Mouse (Mus musculus): ENCODE measurements around the gene Fndc3b. TPM values are rescaled to one million over a fixed set of nuclear protein-coding genes. Genes with fewer than 3 reads are reported as not detected.

Fndc3b gene
- polyA plus RNA-seq, 2 experiments: 4.2 to 5.5 TPM

GRCm38 (mm10) chr3:27557100-27558004, 153.8 kb downstream of the Fndc3b start:
- Histone ChIP-seq H3K36me3 (replicated peaks; ENCODE audit: control insufficient read depth, insufficient read depth, low read depth) (no peaks in the 10 kb centered on the region), H3K9me3 (ENCODE audit: control insufficient read depth, low read length) (no peaks in the 10 kb centered on the region), H3K4me3 (ENCODE audit: insufficient read depth in 1 of 2, low read depth in 2 of 2, low read length in 2 of 2) (no peak overlapping the region), H3K4me1 (replicated peaks; ENCODE audit: control insufficient read depth in 2 of 2, insufficient read depth in 2 of 2, low read length in 1 of 2) (peaks cover 0 to 9% of the 10 kb centered on the region in 2 experiments; a peak in 3 of 4 replicates), H3K4me2 (ENCODE audit: low read depth) (no peak overlapping the region), H3K27ac (no peak overlapping the region), H3K9ac (replicated peaks) (no peak overlapping the region), H3K27me3 (ENCODE audit: control insufficient read depth, insufficient read depth, low read length) (no peaks in the 10 kb centered on the region)
- TF ChIP-seq EP300 (IDR thresholded peaks at IDR 0.05; ENCODE audit: low read depth): no peak
- no peak for TF ChIP-seq CTCF (IDR thresholded peaks at IDR 0.05; ENCODE audit: low read depth)
- ATAC-seq (ENCODE audit: insufficient read depth): no peak
- 54% methylated on average over 4 of the region's 4 CpGs for WGBS (ENCODE audit: insufficient replicate concordance)
- no peak for DNase-seq (ENCODE audit: low read depth in 3 of 3, low spot score in 3 of 3)

GRCm38 (mm10) chr3:27555401-27555940, 155.6 kb downstream of the Fndc3b start:
- Histone ChIP-seq H3K27me3 (ENCODE audit: control insufficient read depth, insufficient read depth, low read length) (no peaks in the 10 kb centered on the region), H3K4me1 (replicated peaks; ENCODE audit: control insufficient read depth in 2 of 2, insufficient read depth in 2 of 2, low read length in 1 of 2) (peaks cover 0 to 9% of the 10 kb centered on the region in 2 experiments; a peak in 3 of 4 replicates), H3K4me3 (ENCODE audit: insufficient read depth in 1 of 2, low read depth in 2 of 2, low read length in 2 of 2) (no peak overlapping the region), H3K9ac (replicated peaks) (no peak overlapping the region), H3K27ac (no peak overlapping the region), H3K36me3 (replicated peaks; ENCODE audit: control insufficient read depth, insufficient read depth, low read depth) (no peaks in the 10 kb centered on the region), H3K4me2 (ENCODE audit: low read depth) (no peak overlapping the region), H3K9me3 (ENCODE audit: control insufficient read depth, low read length) (no peaks in the 10 kb centered on the region)
- ATAC-seq (ENCODE audit: insufficient read depth): no peak
- WGBS (ENCODE audit: insufficient replicate concordance): 55% methylated on average over 3 of the region's 3 CpGs
- no peak for DNase-seq (ENCODE audit: low read depth in 3 of 3, low spot score in 3 of 3)
- TF ChIP-seq CTCF (IDR thresholded peaks at IDR 0.05; ENCODE audit: low read depth) (no peak), EP300 (IDR thresholded peaks at IDR 0.05; ENCODE audit: low read depth) (no peak)

- H3K9ac ChIP-seq (replicated peaks): no peak overlapping the region
- ATAC-seq (ENCODE audit: insufficient read depth) (no peak), DNase-seq (ENCODE audit: low read depth in 3 of 3, low spot score in 3 of 3) (no peak)
- no peak for TF ChIP-seq EP300 (IDR thresholded peaks at IDR 0.05; ENCODE audit: low read depth)
- TF ChIP-seq CTCF (IDR thresholded peaks at IDR 0.05; ENCODE audit: low read depth): no peak
- no peak overlapping the region for H3K4me3 ChIP-seq (ENCODE audit: insufficient read depth in 1 of 2, low read depth in 2 of 2, low read length in 2 of 2)
- peaks cover 0 to 7% of the 10 kb centered on the region in 2 experiments; a peak in 3 of 4 replicates for H3K4me1 ChIP-seq (replicated peaks; ENCODE audit: control insufficient read depth in 2 of 2, insufficient read depth in 2 of 2, low read length in 1 of 2)
- H3K36me3 ChIP-seq (replicated peaks; ENCODE audit: control insufficient read depth, insufficient read depth, low read depth): no peaks in the 10 kb centered on the region
- H3K27me3 ChIP-seq (ENCODE audit: control insufficient read depth, insufficient read depth, low read length): no peaks in the 10 kb centered on the region
- WGBS (ENCODE audit: insufficient replicate concordance): 72% methylated on average over 3 of the region's 3 CpGs
- no peak overlapping the region for H3K4me2 ChIP-seq (ENCODE audit: low read depth)
- no peaks in the 10 kb centered on the region for H3K9me3 ChIP-seq (ENCODE audit: control insufficient read depth, low read length)
- H3K27ac ChIP-seq: no peak overlapping the region
These were observed 156.8 kb downstream of the Fndc3b start for GRCm38 (mm10) chr3:27554325-27554724.

GRCm38 (mm10) chr3:27553781-27554180, 157.3 kb downstream of the Fndc3b start:
- DNase-seq (ENCODE audit: low read depth in 3 of 3, low spot score in 3 of 3) (no peak), ATAC-seq (ENCODE audit: insufficient read depth) (no peak)
- Histone ChIP-seq H3K4me3 (ENCODE audit: insufficient read depth in 1 of 2, low read depth in 2 of 2, low read length in 2 of 2) (no peak overlapping the region), H3K9me3 (ENCODE audit: control insufficient read depth, low read length) (no peaks in the 10 kb centered on the region), H3K9ac (replicated peaks) (no peak overlapping the region), H3K4me2 (ENCODE audit: low read depth) (no peak overlapping the region), H3K36me3 (replicated peaks; ENCODE audit: control insufficient read depth, insufficient read depth, low read depth) (no peaks in the 10 kb centered on the region), H3K27ac (no peak overlapping the region), H3K4me1 (replicated peaks; ENCODE audit: control insufficient read depth in 2 of 2, insufficient read depth in 2 of 2, low read length in 1 of 2) (peaks cover 0 to 7% of the 10 kb centered on the region in 2 experiments; a peak in 3 of 4 replicates), H3K27me3 (ENCODE audit: control insufficient read depth, insufficient read depth, low read length) (no peaks in the 10 kb centered on the region)
- TF ChIP-seq CTCF (IDR thresholded peaks at IDR 0.05; ENCODE audit: low read depth) (no peak), EP300 (IDR thresholded peaks at IDR 0.05; ENCODE audit: low read depth) (no peak)
- WGBS (ENCODE audit: insufficient replicate concordance): 72% methylated on average over 3 of the region's 3 CpGs

GRCm38 (mm10) chr3:27551005-27551404, 160.1 kb downstream of the Fndc3b start:
- Histone ChIP-seq H3K4me1 (replicated peaks; ENCODE audit: control insufficient read depth in 2 of 2, insufficient read depth in 2 of 2, low read length in 1 of 2) (no peaks in the 10 kb centered on the region), H3K9ac (replicated peaks) (no peak overlapping the region), H3K36me3 (replicated peaks; ENCODE audit: control insufficient read depth, insufficient read depth, low read depth) (no peaks in the 10 kb centered on the region), H3K4me2 (ENCODE audit: low read depth) (no peak overlapping the region), H3K4me3 (ENCODE audit: insufficient read depth in 1 of 2, low read depth in 2 of 2, low read length in 2 of 2) (no peak overlapping the region), H3K27ac (no peak overlapping the region), H3K9me3 (ENCODE audit: control insufficient read depth, low read length) (no peaks in the 10 kb centered on the region), H3K27me3 (ENCODE audit: control insufficient read depth, insufficient read depth, low read length) (no peaks in the 10 kb centered on the region)
- DNase-seq (ENCODE audit: low read depth in 3 of 3, low spot score in 3 of 3) (no peak), ATAC-seq (ENCODE audit: insufficient read depth) (no peak)
- 59% methylated on average over 3 of the region's 3 CpGs for WGBS (ENCODE audit: insufficient replicate concordance)
- no peak for TF ChIP-seq CTCF (IDR thresholded peaks at IDR 0.05; ENCODE audit: low read depth)
- no peak for TF ChIP-seq EP300 (IDR thresholded peaks at IDR 0.05; ENCODE audit: low read depth)

Measured in liver, embryonic 14.5 days (tissue).